Mouse (Mus musculus) layer of hippocampus, postnatal 25 days (tissue): Measurements from ENCODE around the gene Tmem38b. TPM values are rescaled to one million over a fixed set of nuclear protein-coding genes. Genes with fewer than 3 reads are reported as not detected.

Source experiments
- DNase-seq, 2 experiments: peaks; one replicate each; pipeline ENCODE4 v3.0.0; 2022; ENCODE audit warnings: mixed read lengths in 2 of 2, low spot score in 1 of 2; ENCODE audit errors: extremely low spot score in 1 of 2
- total RNA-seq, 2 experiments: library from RNA; stranded (reverse); gene quantifications; 2 replicates each; pipeline ENCODE4 v1.2.3; 2021

Tmem38b gene
- total RNA-seq, 2 experiments from 2014 or later: 17.9 to 20.2 TPM

- no peak for DNase-seq
Measured at GRCm38 (mm10) chr4:53827869-53828268, 2.0 kb downstream of the Tmem38b start.

GRCm38 (mm10) chr4:53828914-53829313 is 3.1 kb downstream of the Tmem38b start:
- no peak for DNase-seq

- DNase-seq: no peak
Measured at GRCm38 (mm10) chr4:53830016-53830415, 4.2 kb downstream of the Tmem38b start.

- no peak for DNase-seq
Measured at GRCm38 (mm10) chr4:53830579-53830978, 4.7 kb downstream of the Tmem38b start.

GRCm38 (mm10) chr4:53832321-53832720 is 6.5 kb downstream of the Tmem38b start:
- DNase-seq: no peak

- DNase-seq: no peak
Measured at GRCm38 (mm10) chr4:53836978-53837377, 11.1 kb downstream of the Tmem38b start.

GRCm38 (mm10) chr4:53840158-53840870 is 14.5 kb downstream of the Tmem38b start:
- no peak for DNase-seq

GRCm38 (mm10) chr4:53843553-53843952 is 17.7 kb downstream of the Tmem38b start:
- no peak for DNase-seq

- no peak for DNase-seq
Measured at GRCm38 (mm10) chr4:53844835-53845619, 19.2 kb downstream of the Tmem38b start.

- no peak for DNase-seq
Measured at GRCm38 (mm10) chr4:53845656-53846055, 19.8 kb downstream of the Tmem38b start.

GRCm38 (mm10) chr4:53846326-53846725 is 20.5 kb downstream of the Tmem38b start:
- no peak for DNase-seq

- no peak for DNase-seq
Measured at GRCm38 (mm10) chr4:53847541-53847940, 21.7 kb downstream of the Tmem38b start.

GRCm38 (mm10) chr4:53848308-53848707 is 22.5 kb downstream of the Tmem38b start:
- no peak for DNase-seq

GRCm38 (mm10) chr4:53848816-53849215 is 23.0 kb downstream of the Tmem38b start:
- DNase-seq: no peak

- no peak for DNase-seq
Measured at GRCm38 (mm10) chr4:53849804-53850203, 24.0 kb downstream of the Tmem38b start.

GRCm38 (mm10) chr4:53853333-53853732 is 27.5 kb downstream of the Tmem38b start:
- DNase-seq: no peak

- no peak for DNase-seq
Measured at GRCm38 (mm10) chr4:53859944-53860343, 34.1 kb downstream of the Tmem38b start.

GRCm38 (mm10) chr4:53862101-53862500 is 36.3 kb downstream of the Tmem38b start:
- no peak for DNase-seq

GRCm38 (mm10) chr4:53864098-53864820 is 38.4 kb downstream of the Tmem38b start:
- DNase-seq: no peak

- no peak for DNase-seq
Measured at GRCm38 (mm10) chr4:53866459-53866858, 40.6 kb downstream of the Tmem38b start.
